Mouse (Mus musculus): ENCODE measurements around the gene Gm48552. TPM values are rescaled to one million over a fixed set of nuclear protein-coding genes. Genes with fewer than 3 reads are reported as not detected.

Gm48552 gene
- total RNA-seq, 2 experiments from 2014 or later: 0.62 TPM; not detected in 1

GRCm38 (mm10) chr10:81383802-81384604, 4.8 kb upstream of the Gm48552 start, which contains the start of the genes Dohh and Gm48551:
Gene Dohh (plus strand): TSS chr10:81384428.
Gene Gm48551 (plus strand): TSS chr10:81384466.
- intact Hi-C loops (cut with DNase I): loop anchor here (10.0 kb wide), 1 partner anchor 161 kb away; the partner anchor contains the start of gene Gna11

GRCm38 (mm10) chr10:81384605-81384982, 4.2 kb upstream of the Gm48552 start:
- intact Hi-C loops (cut with DNase I): loop anchor here (10.0 kb wide), 1 partner anchor 160 kb away; the partner anchor contains the start of gene Gna11

More at GRCm38 (mm10) chr10:81383802-81384604, 4.8 kb upstream of the Gm48552 start, which contains the start of the genes Dohh and Gm48551:
- DNase-seq: peak; percentile 99 to 100

GRCm38 (mm10) chr10:81385603-81386306, 3.0 kb upstream of the Gm48552 start:
- DNase-seq: no peak
- intact Hi-C loops (cut with DNase I): loop anchor here (10.0 kb wide), 1 partner anchor 159 kb away; the partner anchor contains the start of gene Gna11

More at GRCm38 (mm10) chr10:81384605-81384982, 4.2 kb upstream of the Gm48552 start:
- DNase-seq: no peak

GRCm38 (mm10) chr10:81387716-81388115, 1.1 kb upstream of the Gm48552 start:
- intact Hi-C loops (cut with DNase I): loop anchor here (10.0 kb wide), 1 partner anchor 157 kb away; the partner anchor contains the start of gene Gna11
- no peak for DNase-seq

GRCm38 (mm10) chr10:81389373-81389772, 568 bp downstream of the Gm48552 start:
- intact Hi-C loops (cut with DNase I): loop anchor here (1.0 to 10.0 kb wide), 2 partner anchors 61 to 155 kb away; partner anchors contain the start of gene Gna11

GRCm38 (mm10) chr10:81389801-81390677, 1.2 kb downstream of the Gm48552 start:
- peak; percentile 85 for DNase-seq
- intact Hi-C loops (cut with DNase I): loop anchor here (1.0 to 10.0 kb wide), 2 partner anchors 60 to 155 kb away; partner anchors contain the start of gene Gna11

More at GRCm38 (mm10) chr10:81389373-81389772, 568 bp downstream of the Gm48552 start:
- DNase-seq: peak in 1 of 2 experiments; percentile 19

GRCm38 (mm10) chr10:81390678-81390965, 1.8 kb downstream of the Gm48552 start:
- intact Hi-C loops (cut with DNase I): no loop called here
- DNase-seq: no peak

GRCm38 (mm10) chr10:81392270-81392669, 3.5 kb downstream of the Gm48552 start:
- intact Hi-C loops (cut with DNase I): no loop called here
- no peak for DNase-seq

- intact Hi-C loops (cut with DNase I): no loop called here
- DNase-seq: no peak
Measured at GRCm38 (mm10) chr10:81392781-81393185, 4.0 kb downstream of the Gm48552 start, which contains the start of gene Smim24. Gene Smim24 (plus strand): TSS chr10:81393051.

- intact Hi-C loops (cut with DNase I): loop anchor here (2.0 kb wide), 1 partner anchor 47 kb away; no protein-coding TSS in a partner anchor
- peak; percentile 56 to 63 for DNase-seq
Measured at GRCm38 (mm10) chr10:81393456-81394063, 4.8 kb downstream of the Gm48552 start.

GRCm38 (mm10) chr10:81395127-81395526, 6.3 kb downstream of the Gm48552 start:
- intact Hi-C loops (cut with DNase I): loop anchor here (2.0 kb wide), 1 partner anchor 46 kb away; no protein-coding TSS in a partner anchor
- peak; percentile 78 to 86 for DNase-seq

- DNase-seq: no peak
- intact Hi-C loops (cut with DNase I): loop anchor here (2.0 kb wide), 1 partner anchor 45 kb away; no protein-coding TSS in a partner anchor
Measured at GRCm38 (mm10) chr10:81395865-81396264, 7.1 kb downstream of the Gm48552 start.

- DNase-seq: no peak
- intact Hi-C loops (cut with DNase I): no loop called here
Measured at GRCm38 (mm10) chr10:81396749-81397148, 7.9 kb downstream of the Gm48552 start.

GRCm38 (mm10) chr10:81399296-81399695, 10.5 kb downstream of the Gm48552 start:
- DNase-seq: no peak
- intact Hi-C loops (cut with DNase I): no loop called here

- intact Hi-C loops (cut with DNase I): no loop called here
Measured at GRCm38 (mm10) chr10:81399798-81400308, 11.0 kb downstream of the Gm48552 start.

GRCm38 (mm10) chr10:81400371-81401204, 11.8 kb downstream of the Gm48552 start:
- intact Hi-C loops (cut with DNase I): no loop called here
- DNase-seq: no peak

More at GRCm38 (mm10) chr10:81399798-81400308, 11.0 kb downstream of the Gm48552 start:
- DNase-seq: no peak

- no peak for DNase-seq
- intact Hi-C loops (cut with DNase I): no loop called here
Measured at GRCm38 (mm10) chr10:81401205-81401520, 12.4 kb downstream of the Gm48552 start.

GRCm38 (mm10) chr10:81401521-81402226, 12.9 kb downstream of the Gm48552 start:
- intact Hi-C loops (cut with DNase I): no loop called here

More at GRCm38 (mm10) chr10:81401521-81402226, 12.9 kb downstream of the Gm48552 start:
- DNase-seq: peak; percentile 77 to 84
